Mouse (Mus musculus) cerebellum, adult 2 months (tissue): Measurements from ENCODE around the gene Ywhaq.

ENCODE experiments used
- CTCF ChIP-seq: fragments of 200-500 bp; IDR thresholded peaks from 2 replicates; pipeline ENCODE4 v1.5.1; 2011; ENCODE audit warnings: low read depth, mild to moderate bottlenecking, control low read depth, low read length, moderate library complexity, borderline replicate concordance; ENCODE audit not compliant: insufficient read depth
- POLR2A ChIP-seq: fragments of 200-500 bp; IDR thresholded peaks from 2 replicates; pipeline ENCODE4 v1.6.1; 2011; ENCODE audit warnings: low read length, control low read depth, borderline replicate concordance; ENCODE audit not compliant: insufficient read depth

DNA sequence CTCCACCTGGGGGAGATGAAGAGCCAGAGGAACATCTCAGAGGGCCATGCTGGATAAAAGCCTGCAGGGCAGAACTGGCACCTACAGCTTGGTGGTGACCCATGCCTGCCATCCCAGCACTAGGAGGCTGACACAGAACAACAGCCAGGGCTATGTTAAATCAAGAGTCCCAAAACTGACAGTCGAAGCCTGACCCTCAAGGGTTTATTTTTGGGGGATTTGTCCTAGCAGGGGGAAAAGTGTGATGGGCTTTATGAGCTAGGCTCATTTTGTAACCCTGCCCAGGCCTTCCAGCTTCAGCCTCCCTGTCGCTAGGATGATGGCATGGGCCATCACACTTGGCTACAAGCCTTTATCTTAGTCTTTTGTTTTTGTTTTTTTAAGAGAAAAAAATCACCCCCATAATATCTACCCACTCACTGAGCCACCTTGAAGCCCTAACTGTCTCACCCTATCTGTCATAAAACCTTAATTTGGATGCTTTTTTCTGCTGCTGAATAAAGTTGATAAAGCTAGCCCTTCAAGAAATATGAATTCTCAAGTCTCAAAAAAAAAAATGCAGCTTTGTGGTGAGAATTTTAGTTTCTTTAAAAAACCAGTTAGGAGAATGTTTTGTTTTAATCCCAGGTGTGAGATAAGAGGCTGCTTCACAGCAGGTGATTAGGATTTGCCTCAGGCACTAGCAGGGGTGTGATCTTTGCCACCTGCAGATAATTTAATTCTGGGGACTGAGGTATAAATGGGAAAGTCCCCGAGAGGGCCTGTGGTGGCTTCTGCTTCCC is 41.9 kb downstream of the Ywhaq start:
- no peak for TF ChIP-seq POLR2A
- no peak for TF ChIP-seq CTCF
